Mouse (Mus musculus) cerebellum, postnatal 4 days (tissue): ENCODE measurements at regions not wholly inside any gene's neighbourhood (a gene's known extent, or its start where the extent isn't known, plus 50 kb on each side); places are given as distances from the start of the nearest gene placed in this dataset.

Experiments used
- DNase-seq, 2 experiments: peaks; one replicate each; pipeline ENCODE4 v3.0.0; 2022; ENCODE audit warnings: low spot score in 2 of 2, mixed read lengths in 1 of 2

DNA sequence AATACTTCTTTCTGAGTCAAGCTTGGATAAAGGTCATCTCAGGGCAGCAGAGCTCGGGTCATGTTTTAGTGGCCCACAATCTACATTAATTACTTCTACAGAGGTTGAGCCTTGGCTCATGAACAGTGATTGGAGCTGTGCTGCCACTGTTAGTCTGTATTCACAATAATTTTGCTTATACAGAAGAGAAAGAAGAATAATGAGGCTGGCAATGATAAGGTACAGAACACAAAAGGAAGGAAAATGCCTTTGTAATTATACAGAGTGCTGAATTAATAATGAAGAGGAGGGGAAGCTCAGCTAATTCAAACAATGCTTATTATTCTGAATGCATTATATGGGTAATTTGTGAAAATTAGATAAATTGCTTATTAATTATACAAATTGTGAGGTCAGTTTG lies 573.9 kb upstream of the Cblb start:
- no peak for DNase-seq

DNA sequence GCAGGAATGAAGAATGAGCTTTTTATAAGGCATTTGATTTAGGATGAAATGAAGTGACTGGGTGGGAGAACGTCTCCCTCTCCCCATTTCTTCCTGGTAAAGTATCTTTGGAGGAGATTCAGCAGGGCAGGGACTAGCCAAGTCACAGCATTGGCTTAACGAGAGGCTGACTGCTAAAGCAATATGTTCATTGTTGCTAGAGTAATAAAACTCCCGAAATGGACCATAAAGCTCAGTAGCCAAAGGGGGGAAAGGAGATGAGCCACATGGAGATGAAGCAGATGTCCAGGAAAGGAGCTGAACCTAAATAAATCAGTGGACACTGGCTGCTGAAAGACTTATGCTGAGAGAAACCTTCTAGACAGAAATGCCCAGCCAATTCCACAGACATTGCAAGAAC lies 555.3 kb upstream of the Cblb start:
- no peak for DNase-seq

DNA sequence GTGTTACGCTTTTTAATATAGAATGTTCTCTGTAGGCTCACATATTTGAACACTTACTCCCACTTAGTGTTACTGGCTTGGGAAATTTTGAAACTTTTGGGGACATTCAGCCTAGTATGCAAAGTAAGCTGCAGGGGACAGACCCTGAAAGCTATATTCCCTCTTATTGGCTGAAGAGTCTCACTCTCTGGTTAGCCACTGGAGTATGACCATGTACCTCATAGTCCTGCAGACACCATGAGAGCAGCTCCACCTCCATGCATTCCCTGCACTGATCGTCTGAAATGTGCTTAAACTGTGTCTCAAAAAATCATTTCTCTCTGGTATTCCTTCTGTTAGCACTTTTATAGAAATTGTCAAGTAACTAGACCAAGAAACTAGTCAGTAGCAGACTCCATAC lies 534.9 kb upstream of the Cblb start:
- no peak for DNase-seq

DNA sequence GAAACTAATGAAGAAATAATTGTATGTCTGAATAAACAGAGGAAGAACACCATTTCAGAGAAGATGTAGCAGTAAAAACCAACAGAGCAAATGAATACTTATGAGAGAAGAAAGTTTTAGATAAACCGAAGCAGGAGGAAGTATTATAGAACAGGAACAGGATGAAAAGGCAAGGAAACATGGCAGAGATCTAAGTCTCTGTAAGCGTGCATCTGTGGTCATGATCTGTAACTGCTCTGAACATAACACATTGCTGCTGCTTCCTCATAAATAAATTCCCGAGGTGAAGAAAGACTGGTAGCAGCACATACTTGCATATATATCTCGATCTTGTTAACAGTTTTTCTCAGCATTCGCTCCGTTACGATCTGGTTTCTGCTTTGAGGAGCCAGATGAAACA lies 533.2 kb upstream of the Cblb start:
- DNase-seq = no peak

DNA sequence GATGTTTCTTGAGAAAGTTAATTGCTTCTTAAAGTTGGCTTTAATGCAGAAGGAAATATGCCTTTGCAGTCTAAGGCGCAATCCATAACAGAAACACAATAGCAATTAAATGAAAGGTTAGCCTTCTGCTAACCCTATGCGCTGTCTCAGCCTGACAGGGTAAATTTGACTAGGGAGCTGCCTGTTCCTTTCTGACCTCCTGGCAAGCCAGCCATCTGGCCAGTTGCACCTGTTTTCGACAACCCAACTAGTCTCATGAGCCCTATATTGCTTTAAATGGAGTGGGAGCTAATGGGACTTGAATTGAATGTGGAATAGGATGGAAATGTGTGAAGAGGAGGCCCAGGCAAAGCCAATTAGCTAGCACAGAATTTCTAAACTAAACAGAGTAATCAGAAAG lies 513.9 kb upstream of the Cblb start:
- peak in 1 of 2 experiments; percentile 1 for DNase-seq

DNA sequence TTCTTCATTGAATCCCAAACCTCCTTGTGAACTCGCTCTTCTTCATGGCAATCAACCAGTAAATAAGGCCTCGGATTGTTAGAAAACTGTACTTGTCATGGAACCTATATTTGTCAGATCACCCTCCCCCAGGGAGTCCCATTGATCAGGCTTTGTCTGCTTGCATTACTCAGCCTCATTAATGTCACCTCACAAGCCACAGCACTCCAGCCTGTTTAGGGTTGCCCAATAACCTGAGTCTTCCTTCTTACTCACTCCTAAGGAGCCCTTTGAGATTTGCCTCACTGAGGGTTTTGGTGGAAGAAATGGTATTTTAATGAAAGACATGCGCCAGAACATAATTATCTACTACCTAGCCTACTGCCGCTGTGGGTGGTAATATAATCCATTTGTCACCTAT lies 510.3 kb upstream of the Cblb start:
- DNase-seq = no peak

DNA sequence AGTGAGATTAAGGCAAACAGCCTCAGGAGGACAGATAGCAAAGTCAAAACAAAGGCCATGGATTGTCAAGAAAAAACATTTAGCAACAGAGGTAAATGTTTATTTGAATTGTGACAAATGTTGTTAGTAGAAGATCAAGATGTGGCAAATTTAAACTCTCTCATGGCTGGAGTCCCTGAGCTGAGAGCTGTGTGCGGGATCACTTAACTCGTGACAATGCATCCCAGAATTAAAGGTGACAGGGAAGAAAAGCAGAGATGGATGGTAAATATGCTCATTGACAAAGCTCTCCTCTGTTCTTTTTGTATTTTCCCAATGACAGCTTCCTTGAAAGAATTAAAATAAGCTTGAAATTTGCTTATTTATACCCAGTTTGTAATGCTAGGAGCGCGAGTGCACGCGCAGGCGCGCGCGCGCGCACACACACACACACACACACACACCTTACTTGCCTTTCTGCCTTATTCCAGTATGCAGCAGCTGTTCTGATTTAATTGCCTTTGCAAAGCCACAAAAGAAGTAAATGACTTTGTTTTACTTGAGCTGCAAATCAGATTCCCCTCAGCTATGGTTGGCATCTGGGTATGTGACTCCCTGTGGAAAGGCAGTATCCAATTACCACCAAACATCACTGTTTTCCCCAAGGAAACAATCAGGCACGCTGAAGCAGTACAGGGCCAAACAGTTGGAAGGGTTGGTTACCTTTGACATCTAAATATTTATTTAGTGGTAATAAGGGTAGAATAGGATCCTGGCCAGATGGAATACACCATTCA lies 509.5 kb upstream of the Cblb start:
- DNase-seq = no peak

DNA sequence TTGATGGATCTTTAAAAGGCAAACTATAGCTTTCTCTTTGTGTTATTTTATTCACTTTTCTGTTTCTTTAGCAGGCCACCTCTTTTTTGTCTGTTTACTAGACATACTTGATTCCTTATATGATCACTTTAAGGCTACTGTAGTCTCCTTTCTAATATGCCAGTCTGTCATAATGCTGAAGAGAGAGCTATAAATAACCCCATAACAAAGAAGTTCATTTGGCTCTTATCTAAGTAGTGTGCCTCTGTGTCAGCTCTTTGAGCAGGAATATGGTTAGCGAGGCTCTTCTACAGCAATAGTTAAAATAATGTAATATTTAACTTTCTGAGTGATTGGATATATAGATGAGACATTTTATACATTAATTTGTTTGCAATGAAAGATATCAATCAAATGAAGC lies 507.0 kb upstream of the Cblb start:
- DNase-seq = no peak

DNA sequence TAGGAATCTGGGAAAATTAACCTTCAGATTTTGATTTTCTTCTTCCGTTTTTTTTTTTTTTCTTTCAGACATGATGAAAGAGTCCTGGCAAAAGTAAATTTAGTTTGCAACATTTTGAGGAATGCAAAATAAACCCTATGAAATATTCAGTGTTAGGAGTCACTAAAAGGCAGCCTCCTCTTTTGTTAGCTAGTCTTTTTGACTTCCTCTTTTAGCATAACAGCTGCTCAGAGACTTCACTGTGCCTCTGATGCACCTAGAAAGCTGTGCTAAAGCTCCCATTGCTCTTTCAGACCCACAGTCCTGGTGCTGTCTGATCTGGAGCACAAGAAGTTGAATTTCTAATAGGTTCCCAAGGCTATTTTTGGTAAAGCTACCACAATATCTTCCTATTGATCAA lies 498.5 kb upstream of the Cblb start:
- no peak for DNase-seq

DNA sequence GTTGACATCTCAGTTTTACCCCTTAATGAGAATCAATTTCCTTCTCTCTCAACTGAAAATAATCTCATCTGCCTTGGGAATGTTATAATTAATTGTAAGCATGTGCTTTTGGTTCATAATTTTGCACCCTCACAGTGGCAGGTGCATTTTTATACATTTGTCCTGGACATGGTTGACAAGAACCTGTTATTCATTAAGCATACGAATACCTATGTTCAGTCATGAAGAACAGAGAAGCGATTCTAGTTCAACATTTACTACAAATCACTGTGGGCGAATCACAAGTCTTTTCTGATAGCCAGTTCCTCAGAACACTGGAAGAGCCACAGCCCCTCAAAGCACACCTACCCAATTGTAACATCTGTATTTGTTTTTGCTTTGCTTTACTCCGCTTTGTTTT lies 487.3 kb upstream of the Cblb start:
- DNase-seq = no peak

DNA sequence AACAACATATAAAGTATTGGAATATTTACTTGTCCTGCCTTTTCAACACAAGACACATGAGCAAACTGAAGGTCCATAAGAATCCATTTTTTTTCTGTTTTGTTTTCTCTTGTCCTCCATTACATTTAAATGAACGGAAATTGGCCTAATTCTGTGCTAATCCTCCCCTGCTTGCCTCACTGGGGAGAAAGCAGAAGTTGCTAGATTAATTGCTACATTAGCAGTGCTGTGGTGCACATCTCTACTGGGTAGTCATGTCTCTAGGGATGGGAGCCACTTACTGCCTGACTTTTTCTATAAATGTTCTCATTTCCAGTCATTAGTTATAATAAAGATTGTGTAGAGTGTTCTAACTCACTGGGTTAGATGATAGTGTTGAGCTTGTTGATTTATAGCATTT lies 484.0 kb upstream of the Cblb start:
- DNase-seq = no peak

DNA sequence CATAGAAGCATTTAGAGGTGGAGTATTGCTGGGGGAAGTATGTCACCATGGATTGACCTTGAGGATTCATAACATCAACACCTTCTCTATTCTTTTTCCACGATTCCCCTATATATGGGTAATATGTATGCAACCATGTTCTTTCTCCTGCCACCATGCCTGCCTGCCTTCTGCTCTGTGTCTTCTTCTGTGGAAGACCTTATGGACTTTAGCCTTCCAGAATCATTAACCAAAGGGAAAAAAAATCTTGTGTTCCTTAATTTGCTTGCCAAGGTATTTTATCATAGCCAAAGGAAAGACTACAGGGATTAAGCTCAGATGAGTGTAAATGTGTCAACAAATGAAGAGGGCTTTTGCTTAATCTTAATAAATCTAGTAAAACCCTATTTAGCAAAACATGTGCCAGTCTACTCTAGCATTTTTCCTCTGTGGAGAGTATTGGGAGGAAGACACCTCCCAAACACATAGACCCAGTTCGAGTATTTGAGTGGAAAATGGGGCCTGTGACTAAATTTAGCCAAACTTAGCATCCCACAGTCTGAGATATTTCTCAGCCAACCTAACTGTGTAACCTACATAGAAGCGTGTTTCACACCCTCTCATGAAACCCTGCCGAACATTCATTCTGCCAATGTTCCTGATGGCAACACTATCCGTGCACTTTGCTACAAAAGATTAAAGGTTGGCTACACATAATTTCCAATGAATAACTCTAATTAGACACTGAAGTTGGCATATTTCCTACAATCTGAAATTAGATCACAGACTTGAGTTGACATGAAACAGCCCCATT lies 468.0 kb upstream of the Cblb start:
- DNase-seq = no peak

DNA sequence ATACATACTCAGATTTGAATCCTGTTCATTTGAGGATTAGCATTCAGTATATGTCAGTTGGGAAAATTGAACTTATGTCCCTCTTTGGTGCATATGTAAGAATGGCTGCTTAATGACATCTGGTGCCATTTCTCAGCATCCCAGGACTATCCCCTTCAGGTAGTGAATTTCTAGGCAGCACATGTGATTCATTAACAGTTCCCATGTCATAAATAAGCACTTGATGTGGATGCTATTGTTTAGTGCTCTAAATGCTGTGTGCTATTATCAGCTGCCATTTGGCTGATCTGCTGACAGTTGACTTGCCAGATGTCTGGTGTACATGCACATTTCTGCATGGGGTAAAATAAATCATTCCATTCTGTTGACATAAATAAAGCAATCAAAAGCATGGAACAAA lies 467.0 kb upstream of the Cblb start:
- DNase-seq = no peak

DNA sequence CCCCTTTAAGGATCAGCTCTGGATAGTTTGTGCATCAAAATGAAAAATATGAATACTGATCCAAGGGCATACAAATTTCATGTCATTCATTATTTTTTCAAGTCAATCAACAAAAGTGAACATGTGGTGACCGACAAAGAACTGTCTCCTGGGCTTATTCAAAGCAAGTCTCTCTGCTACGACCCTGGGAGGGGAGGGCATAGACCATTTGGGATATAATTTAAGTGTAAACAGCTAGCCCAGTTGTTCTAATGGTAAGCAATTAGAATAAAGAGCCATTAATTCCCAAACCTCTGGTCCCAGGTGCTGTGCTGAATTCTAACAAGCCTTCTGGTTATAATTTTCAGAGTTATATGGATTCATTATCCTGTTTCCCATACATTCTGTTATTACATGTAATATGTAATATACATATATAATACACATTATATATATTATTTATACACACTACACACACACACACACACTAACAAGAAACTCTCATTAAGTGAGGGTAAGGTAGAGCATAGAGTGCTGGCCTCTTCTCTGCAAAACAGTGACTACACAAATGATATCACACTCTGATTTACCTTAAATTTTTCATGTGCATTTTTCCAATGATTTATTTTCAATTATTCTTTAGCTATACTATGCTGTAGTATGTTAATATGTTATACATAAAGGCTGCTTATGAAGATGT lies 453.0 kb upstream of the Cblb start:
- DNase-seq = no peak

DNA sequence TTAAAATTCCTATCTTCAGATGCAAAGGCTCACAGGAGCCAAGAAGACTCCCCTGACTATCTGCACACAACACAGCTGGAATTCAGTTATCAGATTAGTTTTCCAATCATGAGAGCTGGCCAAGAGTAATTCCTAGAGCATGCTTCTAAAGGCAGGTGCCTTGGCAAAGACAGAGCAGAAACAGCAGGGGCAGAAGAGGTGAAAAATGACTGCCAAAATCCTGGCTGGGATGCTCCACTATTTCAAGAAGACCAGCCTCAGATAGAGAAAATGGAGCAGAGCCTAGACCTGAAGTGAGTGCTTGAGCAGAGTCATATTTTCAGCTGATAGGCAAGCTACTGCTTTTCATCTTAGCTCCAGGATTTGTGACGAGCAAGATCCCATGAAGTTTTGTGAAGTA lies 450.5 kb upstream of the Cblb start:
- no peak for DNase-seq

DNA sequence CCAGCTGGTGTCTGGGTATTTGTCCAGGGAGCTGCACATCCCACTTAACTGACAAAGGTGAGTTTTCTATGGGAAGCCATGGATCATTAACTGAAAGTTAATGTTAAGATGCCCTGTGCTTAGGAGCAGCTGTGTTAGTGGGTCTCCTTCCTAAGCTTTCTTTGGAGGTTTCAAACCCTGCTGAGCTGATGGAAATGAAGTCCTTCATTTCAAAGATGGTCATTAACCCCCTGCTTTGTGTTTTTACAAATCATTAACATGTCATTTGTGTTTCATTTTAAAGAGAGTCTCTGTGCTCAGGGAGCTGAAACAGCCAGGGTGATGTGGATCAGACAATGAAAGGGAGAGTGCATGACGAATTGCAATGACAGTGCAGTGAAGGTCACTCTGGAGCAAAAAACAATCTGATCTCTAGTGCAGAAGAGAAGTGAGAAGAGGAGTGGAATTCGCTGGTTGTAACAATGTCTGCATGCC lies 441.1 kb upstream of the Cblb start:
- DNase-seq = no peak

DNA sequence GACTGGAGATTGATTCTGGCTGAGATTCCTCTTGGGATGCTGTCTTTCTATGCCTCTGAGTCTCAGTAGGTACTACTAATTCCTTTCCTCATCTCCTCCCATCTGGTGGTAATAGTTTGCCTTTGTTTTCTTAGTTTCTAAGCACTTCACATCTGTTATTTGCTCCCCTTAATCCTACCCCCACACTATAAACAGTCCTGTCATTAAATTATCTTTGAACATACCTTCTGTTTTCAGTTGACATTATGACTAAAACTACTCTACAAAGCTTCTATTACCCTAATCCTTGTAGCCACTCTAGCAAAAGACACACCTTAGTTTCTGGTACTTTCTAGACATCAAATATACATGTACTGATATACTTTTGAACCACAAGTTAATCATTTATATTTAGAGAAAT lies 413.4 kb upstream of the Cblb start:
- no peak for DNase-seq

DNA sequence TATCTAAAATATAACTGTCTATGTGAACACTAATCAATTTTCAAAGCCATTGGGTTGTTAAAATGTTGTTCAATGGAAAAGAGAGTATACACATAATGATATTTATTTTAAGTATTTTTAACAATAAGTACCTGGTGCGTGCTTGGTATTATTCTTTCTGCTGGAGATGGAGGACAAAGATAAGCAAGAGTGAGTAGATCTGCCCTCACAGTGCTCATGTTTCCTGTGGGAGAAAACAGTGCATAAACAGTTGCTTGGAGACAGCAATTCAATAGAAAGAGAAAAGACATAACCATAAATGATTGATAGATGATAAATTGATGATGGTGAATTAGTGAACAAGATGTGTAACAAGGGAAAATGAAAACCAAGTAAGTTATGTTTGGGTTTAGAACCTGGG lies 384.4 kb upstream of the Cblb start:
- no peak for DNase-seq

DNA sequence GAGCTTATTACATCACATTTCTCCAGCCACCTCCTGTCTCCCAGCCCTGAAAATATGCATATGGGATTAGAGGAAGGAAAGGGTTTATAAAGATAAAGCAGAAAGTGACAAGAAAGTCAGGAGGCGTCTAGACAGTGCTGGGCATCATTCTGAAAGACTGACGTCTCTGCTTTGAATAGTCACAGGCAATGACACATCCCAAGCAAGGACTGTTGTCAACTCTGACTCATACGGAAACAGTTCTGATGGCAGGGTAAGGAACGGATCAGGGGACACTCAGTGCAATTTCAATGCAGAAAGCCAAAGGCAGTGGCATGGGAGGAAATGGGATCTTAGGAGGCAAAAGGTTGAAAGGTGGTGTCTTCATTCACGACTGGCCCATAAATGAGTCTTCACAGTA lies 380.9 kb upstream of the Cblb start:
- no peak for DNase-seq

DNA sequence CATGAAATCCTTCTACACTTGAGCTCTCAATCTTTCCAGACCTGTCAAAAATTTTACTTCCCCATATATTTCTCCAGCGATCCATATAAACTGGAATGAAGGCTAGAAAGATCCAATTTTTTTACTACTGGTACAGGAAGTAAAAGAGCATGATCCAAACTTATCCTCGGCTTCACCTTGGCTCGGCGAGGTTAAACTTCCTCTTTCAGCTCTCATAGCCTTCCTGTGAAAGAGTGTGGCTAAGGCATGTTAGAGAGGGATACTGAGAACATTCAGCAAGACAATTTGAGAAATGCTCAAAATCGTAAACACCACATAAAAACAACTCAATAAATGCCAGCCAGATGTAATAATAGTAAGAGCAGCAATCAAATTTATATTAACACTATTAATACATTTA lies 380.3 kb upstream of the Cblb start:
- no peak for DNase-seq

DNA sequence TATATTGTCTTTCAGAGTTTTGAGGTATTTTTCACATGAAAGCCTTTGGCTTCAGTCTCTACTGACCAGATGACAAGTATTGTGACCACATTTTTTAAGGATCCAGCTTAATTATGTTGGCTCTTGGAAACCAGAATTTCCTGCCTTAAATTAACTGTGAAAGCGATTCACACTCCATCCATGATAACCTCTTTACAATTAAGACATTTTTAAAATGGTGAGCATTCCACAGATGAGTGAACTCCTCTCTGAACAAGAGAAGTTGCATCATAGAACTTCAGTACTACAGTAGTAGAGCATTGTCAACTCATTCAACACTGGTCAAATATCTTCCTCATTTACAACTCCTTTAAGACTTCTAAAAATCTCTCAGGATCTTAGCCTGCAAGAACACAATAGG lies 369.3 kb upstream of the Cblb start:
- no peak for DNase-seq

DNA sequence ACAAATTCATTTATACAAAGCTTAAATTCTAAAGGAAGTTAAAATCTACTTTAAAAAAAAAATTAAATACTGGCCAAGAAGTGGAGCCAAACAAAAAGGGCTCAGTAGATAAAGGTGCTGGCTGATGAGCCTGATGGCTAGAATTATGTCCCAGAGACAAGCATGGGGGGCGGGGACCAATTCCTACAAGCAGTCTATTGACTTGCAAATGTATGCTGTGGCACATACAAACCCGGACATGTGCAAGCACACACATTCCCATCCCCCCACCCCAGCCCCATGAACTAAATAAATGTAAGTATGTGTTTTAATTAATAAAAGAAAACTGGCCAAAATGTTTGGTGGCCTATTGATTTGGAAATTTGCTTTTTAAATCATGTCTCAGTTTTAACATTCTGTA lies 366.7 kb upstream of the Cblb start:
- DNase-seq = no peak

DNA sequence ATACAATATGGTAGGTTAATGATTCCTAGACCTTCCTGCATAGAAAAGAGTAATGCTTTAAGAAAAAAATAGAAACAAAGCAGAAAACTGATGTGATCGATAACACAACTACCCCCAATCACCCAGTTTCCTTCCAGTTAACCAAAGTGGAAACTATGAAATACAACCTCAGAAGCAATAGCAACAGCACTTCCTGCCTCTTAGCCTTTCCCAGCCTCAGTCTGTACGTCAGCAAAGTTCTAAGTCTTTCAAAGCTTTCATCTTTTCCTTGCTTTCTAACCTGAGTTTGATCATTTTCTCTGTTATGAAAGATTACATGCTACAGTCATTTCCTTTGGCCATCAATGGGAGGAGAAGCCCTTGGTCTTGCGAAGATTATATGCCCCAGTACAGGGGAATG lies 355.9 kb upstream of the Cblb start:
- DNase-seq = no peak
